Mouse (Mus musculus) erythroblast, embryonic 14.5 days (primary cell): ENCODE data around the gene Fam69a. TPM values are rescaled to one million over a fixed set of nuclear protein-coding genes. Genes with fewer than 3 reads are reported as not detected.
"Not testable (repeated sequence)": the region's sequence is repeated elsewhere in the genome, so short reads cannot be mapped to it uniquely, and the experiment has no call there.

Experiments used
- H3K27me3 ChIP-seq: 2 replicates; pipeline ENCODE4 v1.6.1; 2012; ENCODE audit warnings: inconsistent platforms; ENCODE audit not compliant: control insufficient read depth
- H3K36me3 ChIP-seq: 2 replicates; pipeline ENCODE4 v1.6.1; 2012; ENCODE audit warnings: mild to moderate bottlenecking, inconsistent platforms; ENCODE audit not compliant: control insufficient read depth
- H3K4me1 ChIP-seq: 2 replicates; pipeline ENCODE4 v1.6.1; 2012; ENCODE audit warnings: inconsistent platforms; ENCODE audit not compliant: control insufficient read depth
- H3K4me3 ChIP-seq: replicated peaks from 2 replicates; pipeline ENCODE3; 2012; ENCODE audit warnings: moderate library complexity, mild to moderate bottlenecking, inconsistent platforms
- H3K9me3 ChIP-seq: 2 replicates; pipeline ENCODE4 v1.6.1; 2012; ENCODE audit warnings: low read length, inconsistent platforms, mixed read lengths; ENCODE audit not compliant: control insufficient read depth
- GATA1 ChIP-seq: IDR thresholded peaks from 2 replicates; pipeline ENCODE4 v1.6.1; 2012; ENCODE audit warnings: low read length, inconsistent platforms, mixed read lengths
- TAL1 ChIP-seq: IDR thresholded peaks from 3 replicates; pipeline ENCODE4 v1.6.1; 2012; ENCODE audit warnings: low read length, inconsistent platforms, mixed read lengths
- polyA plus RNA-seq: library from polyadenylated mRNA; stranded (reverse); fragments of >175 nt; gene quantifications from 2 replicates; pipeline ENCODE4 v1.2.3, GENCODE M21; 2012

The Fam69a gene
- polyA plus RNA-seq, 1 experiment = 0.02 TPM

- no peaks in the 10 kb centered on the region for H3K36me3 ChIP-seq
- TF ChIP-seq TAL1 (no peak), GATA1 (no peak)
- peaks cover 8% of the 10 kb centered on the region for H3K4me1 ChIP-seq
- no peak overlapping the region for H3K4me3 ChIP-seq
- H3K27me3 ChIP-seq = no peaks in the 10 kb centered on the region
- H3K9me3 ChIP-seq = no peaks in the 10 kb centered on the region
Observed at GRCm38 (mm10) chr5:107941222-107941621, 45.7 kb downstream of the Fam69a start.

- H3K9me3 ChIP-seq = no peaks in the 10 kb centered on the region
- TF ChIP-seq GATA1 (no peak), TAL1 (no peak)
- H3K36me3 ChIP-seq = no peaks in the 10 kb centered on the region
- no peak overlapping the region for H3K4me3 ChIP-seq
- peaks cover 15% of the 10 kb centered on the region for H3K4me1 ChIP-seq
- no peaks in the 10 kb centered on the region for H3K27me3 ChIP-seq
Observed at GRCm38 (mm10) chr5:107939701-107940100, 47.2 kb downstream of the Fam69a start.

- Histone ChIP-seq H3K9me3 (no peaks in the 10 kb centered on the region), H3K4me1 (peaks cover 14% of the 10 kb centered on the region), H3K4me3 (no peak overlapping the region), H3K27me3 (no peaks in the 10 kb centered on the region), H3K36me3 (no peaks in the 10 kb centered on the region)
- TF ChIP-seq GATA1 = no peak
- TF ChIP-seq TAL1 = no peak
Observed at GRCm38 (mm10) chr5:107938886-107939285, 48.0 kb downstream of the Fam69a start.

GRCm38 (mm10) chr5:107938483-107938882 is 48.4 kb downstream of the Fam69a start:
- H3K9me3 ChIP-seq, H3K4me3 ChIP-seq, H3K27me3 ChIP-seq, H3K36me3 ChIP-seq: not testable (repeated sequence)
- peaks cover 16% of the 10 kb centered on the region for H3K4me1 ChIP-seq

GRCm38 (mm10) chr5:107936625-107937389 is 50.1 kb downstream of the Fam69a start:
- no peak for TF ChIP-seq TAL1
- Histone ChIP-seq H3K4me3 (no peak overlapping the region), H3K27me3 (no peaks in the 10 kb centered on the region), H3K36me3 (no peaks in the 10 kb centered on the region), H3K4me1 (peaks cover 20% of the 10 kb centered on the region), H3K9me3 (no peaks in the 10 kb centered on the region)

- Histone ChIP-seq H3K36me3 (no peaks in the 10 kb centered on the region), H3K27me3 (no peaks in the 10 kb centered on the region), H3K4me3 (no peak overlapping the region), H3K9me3 (no peaks in the 10 kb centered on the region), H3K4me1 (peaks cover 18% of the 10 kb centered on the region)
- TF ChIP-seq TAL1 (no peak), GATA1 (no peak)
Observed at GRCm38 (mm10) chr5:107934770-107935543, 51.9 kb downstream of the Fam69a start.

- H3K27me3 ChIP-seq = no peaks in the 10 kb centered on the region
- no peaks in the 10 kb centered on the region for H3K9me3 ChIP-seq
- TF ChIP-seq GATA1 = no peak
- no peak for TF ChIP-seq TAL1
- H3K4me1 ChIP-seq = peaks cover 15% of the 10 kb centered on the region
- no peaks in the 10 kb centered on the region for H3K36me3 ChIP-seq
- H3K4me3 ChIP-seq = no peak overlapping the region
Observed at GRCm38 (mm10) chr5:107933202-107933974, 53.5 kb downstream of the Fam69a start.

GRCm38 (mm10) chr5:107932556-107932955 is 54.3 kb downstream of the Fam69a start:
- peaks cover 15% of the 10 kb centered on the region for H3K4me1 ChIP-seq
- H3K4me3 ChIP-seq = no peak overlapping the region
- TF ChIP-seq GATA1 = no peak
- TF ChIP-seq TAL1 = no peak
- no peaks in the 10 kb centered on the region for H3K27me3 ChIP-seq
- no peaks in the 10 kb centered on the region for H3K9me3 ChIP-seq
- H3K36me3 ChIP-seq = no peaks in the 10 kb centered on the region
